Comparison of ENCODE assay signal across 28 mouse cellular contexts in genomic region chr13:54164462-54164861, GRCm38 (mm10). TPM values are rescaled to one million over a fixed set of nuclear protein-coding genes. Genes with fewer than 3 reads are reported as not detected.
"Had no signal": no experiment of that assay in that cellular context is flagged by ENCODE, and none has a peak within 500 bp of the region (broad histone marks: within the 10 kb centered on the region; RNA-seq: fewer than 3 reads in every experiment).

No protein-coding gene starts in this region.

- H3K9ac ChIP-seq: embryonic facial prominence, embryonic 12.5 days; embryonic facial prominence, embryonic 13.5 days; embryonic facial prominence, embryonic 15.5 days; forebrain, embryonic 12.5 days; forebrain, embryonic 13.5 days; forebrain, embryonic 15.5 days; forebrain, postnatal 0 days had no signal

- H3K27ac ChIP-seq: embryonic facial prominence, embryonic 10.5 days; embryonic facial prominence, embryonic 12.5 days; embryonic facial prominence, embryonic 13.5 days; embryonic facial prominence, embryonic 15.5 days; forebrain, embryonic 10.5 days; forebrain, embryonic 12.5 days; forebrain, embryonic 13.5 days; forebrain, embryonic 15.5 days; gastrocnemius, adult 2 months had no signal

- H3K9me3 ChIP-seq: embryonic facial prominence, embryonic 10.5 days; embryonic facial prominence, embryonic 12.5 days; embryonic facial prominence, embryonic 13.5 days; embryonic facial prominence, embryonic 15.5 days; forebrain, embryonic 10.5 days; forebrain, embryonic 12.5 days; forebrain, embryonic 13.5 days; forebrain, embryonic 15.5 days had no signal

- H3K4me3 ChIP-seq: embryonic facial prominence, embryonic 10.5 days; embryonic facial prominence, embryonic 12.5 days; embryonic facial prominence, embryonic 13.5 days; embryonic facial prominence, embryonic 15.5 days; erythroblast, embryonic 14.5 days; forebrain, embryonic 10.5 days; forebrain, embryonic 12.5 days; forebrain, embryonic 13.5 days; forebrain, embryonic 15.5 days; gastrocnemius, adult 2 months; heart, adult 2 months had no signal

- ATAC-seq: forebrain, embryonic 13.5 days; forebrain, embryonic 14.5 days; forebrain, embryonic 15.5 days; forebrain, embryonic 16.5 days; forebrain, postnatal 0 days had no signal

- DNase-seq: cerebellum, adult 9-10 months; cerebellum, adult 9-11 months; cerebellum, postnatal 10 days; cerebellum, postnatal 14 days; cerebellum, postnatal 25 days; cerebellum, postnatal 36 days; embryo, embryonic 11 days; forebrain, postnatal 0 days; gastrocnemius, adult 2 months; gastrocnemius, postnatal 10 days; gastrocnemius, postnatal 14 days; gastrocnemius, postnatal 25 days; gastrocnemius, postnatal 36 days; heart, adult 11 months; heart, adult 18-20 months; heart, adult 2 months had no signal

- H3K36me3 ChIP-seq: embryonic facial prominence, embryonic 10.5 days; embryonic facial prominence, embryonic 12.5 days; embryonic facial prominence, embryonic 13.5 days; embryonic facial prominence, embryonic 15.5 days; forebrain, embryonic 10.5 days; forebrain, embryonic 12.5 days; forebrain, embryonic 15.5 days had no signal

- H3K4me2 ChIP-seq: embryonic facial prominence, embryonic 12.5 days; embryonic facial prominence, embryonic 13.5 days; embryonic facial prominence, embryonic 15.5 days; forebrain, embryonic 12.5 days; forebrain, embryonic 13.5 days; forebrain, embryonic 15.5 days had no signal

- H3K27me3 ChIP-seq: embryonic facial prominence, embryonic 12.5 days; embryonic facial prominence, embryonic 13.5 days; forebrain, embryonic 12.5 days; forebrain, embryonic 13.5 days; forebrain, embryonic 15.5 days had no signal

RNA-seq across cellular contexts. Expression of gene Hrh2, which starts 27.5 kb away (rescaled TPM):
- total RNA-seq: gastrocnemius, postnatal 14 days; gastrocnemius, postnatal 25 days had no signal
- polyA plus RNA-seq: embryonic facial prominence, embryonic 10.5 days; embryonic facial prominence, embryonic 13.5 days; erythroblast, embryonic 14.5 days; forebrain, embryonic 11.5 days; forebrain, embryonic 12.5 days had no signal
